Mouse (Mus musculus): ENCODE results near the gene Selplg.

- TF ChIP-seq CTCF (IDR thresholded peaks at IDR 0.05; ENCODE audit: extremely low read depth, insufficient read depth, insufficient read length, insufficient replicate concordance) (no peak), POLR2A (IDR thresholded peaks at IDR 0.05; ENCODE audit: low read depth, low read length) (no peak)
These were observed 41.0 kb downstream of the Selplg start for GRCm38 (mm10) chr5:113791197-113792095.

Measured in spleen, adult 2 months (tissue).